28 mouse cellular contexts compared by ENCODE assay signal in genomic region chr16:94096479-94096878, GRCm38 (mm10). TPM values are rescaled to one million over a fixed set of nuclear protein-coding genes. Genes with fewer than 3 reads are reported as not detected.
DNase-seq lines count a peak whose midpoint lies in the region; ATAC-seq and TF ChIP-seq lines count a peak whose summit lies in the region.
"Had no signal": no experiment of that assay in that cellular context is flagged by ENCODE, and none has a peak within 500 bp of the region (broad histone marks: within the 10 kb centered on the region; RNA-seq: fewer than 3 reads in every experiment).

No protein-coding gene starts in this region.

- no peaks in the 10 kb centered on the region for H3K36me3 ChIP-seq in midbrain, embryonic 11.5 days (ENCODE audit: control insufficient read depth, insufficient read depth, low read length)
- no peaks in the 10 kb centered on the region for H3K36me3 ChIP-seq in midbrain, postnatal 0 days (ENCODE audit: insufficient read depth, low read length)
- H3K36me3 ChIP-seq in embryonic facial prominence, embryonic 10.5 days (replicated peaks): no peaks in the 10 kb centered on the region
- H3K36me3 ChIP-seq in neural tube, embryonic 11.5 days (ENCODE audit: control insufficient read depth, insufficient read depth, low read length): no peaks in the 10 kb centered on the region
- H3K36me3 ChIP-seq: embryonic facial prominence, embryonic 13.5 days; heart, embryonic 15.5 days; hindbrain, embryonic 12.5 days; liver, embryonic 13.5 days; neural tube, embryonic 12.5 days; stomach, embryonic 15.5 days had no signal

- DNase-seq in heart, postnatal 10 days: peak; percentile 22 to 25
- no peak for DNase-seq in heart, postnatal 14 days
- DNase-seq in midbrain, embryonic 11.5 days (ENCODE audit: low spot score, missing footprints): peak; percentile 97
- DNase-seq in midbrain, postnatal 0 days (ENCODE audit: low spot score): no peak
- DNase-seq in embryonic facial prominence, embryonic 10.5 days (ENCODE audit: low spot score): peak; percentile 42
- peak; percentile 15 for DNase-seq in neural tube, embryonic 11.5 days (ENCODE audit: low spot score)
- no peak for DNase-seq in left cerebral cortex, adult 2 months (ENCODE audit: extremely low spot score in 1 of 2, low spot score in 2 of 2)
- DNase-seq in adrenal gland, adult (ENCODE audit: inconsistent age in 2 of 2, low spot score in 1 of 2): no peak
- DNase-seq: cerebellum, adult 18-20 months; cerebellum, postnatal 14 days; gastrocnemius, adult 2 months; kidney, postnatal 25 days; liver, embryonic 13.5 days; lung, adult 2 months; lung, postnatal 36 days; thymus, adult 18-20 months; thymus, postnatal 36 days had no signal

- no peak for ATAC-seq in midbrain, embryonic 11.5 days (ENCODE audit: low FRiP score)
- no peak for ATAC-seq in midbrain, postnatal 0 days (ENCODE audit: low FRiP score)
- no peak for ATAC-seq in neural tube, embryonic 11.5 days (ENCODE audit: insufficient read depth, low FRiP score, low TSS enrichment)
- ATAC-seq: forebrain, embryonic 13.5 days; midbrain, embryonic 16.5 days had no signal

- intact Hi-C loops in heart, postnatal 10 days (cut with DNase I): loop anchor here (5.0 kb wide), 1 partner anchor 161 kb away; no protein-coding TSS in a partner anchor
- intact Hi-C loops in heart, postnatal 14 days (cut with DNase I): no loop called here
- intact Hi-C loops in left cerebral cortex, adult 2 months (cut with DNase I): loop anchor here (10.0 kb wide), 1 partner anchor 1402 kb away; no protein-coding TSS in a partner anchor

- 1% methylated on average over 14 of the region's 14 CpGs for WGBS in midbrain, embryonic 11.5 days
- WGBS in midbrain, postnatal 0 days: 4% methylated on average over 14 of the region's 14 CpGs
- 2% methylated on average over 14 of the region's 14 CpGs for WGBS in embryonic facial prominence, embryonic 10.5 days
- WGBS in neural tube, embryonic 11.5 days: 2% methylated on average over 14 of the region's 14 CpGs

- H3K4me1 ChIP-seq in midbrain, embryonic 11.5 days (ENCODE audit: control insufficient read depth, insufficient read depth, low read length): peaks cover 3% of the 10 kb centered on the region
- no peaks in the 10 kb centered on the region for H3K4me1 ChIP-seq in midbrain, postnatal 0 days (ENCODE audit: insufficient read depth, low read length)
- H3K4me1 ChIP-seq in embryonic facial prominence, embryonic 10.5 days: peaks cover 58% of the 10 kb centered on the region
- peaks cover 4% of the 10 kb centered on the region; the same call in 1 of the 2 replicates for H3K4me1 ChIP-seq in neural tube, embryonic 11.5 days (ENCODE audit: control insufficient read depth, insufficient read depth, low read length)
- H3K4me1 ChIP-seq: hindbrain, embryonic 12.5 days; liver, embryonic 13.5 days had no signal

- no peak overlapping the region for H3K4me2 ChIP-seq in midbrain, embryonic 11.5 days
- no peak overlapping the region for H3K4me2 ChIP-seq in midbrain, postnatal 0 days (ENCODE audit: low read depth, low read length, poor library complexity, severe bottlenecking)
- H3K4me2 ChIP-seq in neural tube, embryonic 11.5 days (ENCODE audit: low read depth): no peak overlapping the region
- H3K4me2 ChIP-seq: embryonic facial prominence, embryonic 13.5 days; forebrain, embryonic 13.5 days; heart, embryonic 15.5 days; hindbrain, embryonic 12.5 days; liver, embryonic 13.5 days; neural tube, embryonic 12.5 days; stomach, embryonic 15.5 days had no signal

- no peaks in the 10 kb centered on the region for H3K9me3 ChIP-seq in midbrain, embryonic 11.5 days (ENCODE audit: control insufficient read depth, low read length)
- H3K9me3 ChIP-seq in midbrain, postnatal 0 days (ENCODE audit: low read length): no peaks in the 10 kb centered on the region
- no peaks in the 10 kb centered on the region for H3K9me3 ChIP-seq in embryonic facial prominence, embryonic 10.5 days
- H3K9me3 ChIP-seq in neural tube, embryonic 11.5 days (ENCODE audit: control insufficient read depth, low read length): no peaks in the 10 kb centered on the region
- H3K9me3 ChIP-seq: embryonic facial prominence, embryonic 13.5 days; forebrain, embryonic 13.5 days; heart, embryonic 15.5 days; hindbrain, embryonic 12.5 days; liver, embryonic 13.5 days; neural tube, embryonic 12.5 days; stomach, embryonic 15.5 days had no signal

- H3K9ac ChIP-seq in midbrain, embryonic 11.5 days (ENCODE audit: low read length): no peak overlapping the region
- H3K9ac ChIP-seq in midbrain, postnatal 0 days (replicated peaks; ENCODE audit: low read length, poor library complexity, severe bottlenecking): no peak overlapping the region
- no peak overlapping the region for H3K9ac ChIP-seq in neural tube, embryonic 11.5 days (ENCODE audit: low read length)
- H3K9ac ChIP-seq: embryonic facial prominence, embryonic 13.5 days; forebrain, embryonic 13.5 days; heart, embryonic 15.5 days; hindbrain, embryonic 12.5 days; liver, embryonic 13.5 days; neural tube, embryonic 12.5 days; stomach, embryonic 15.5 days had no signal

- TF ChIP-seq CTCF in midbrain, postnatal 0 days (IDR thresholded peaks at IDR 0.05): no peak
- no peak for TF ChIP-seq CTCF in left cerebral cortex, adult 2 months (IDR thresholded peaks at IDR 0.05)

- no peak overlapping the region for H3K4me3 ChIP-seq in midbrain, embryonic 11.5 days (ENCODE audit: low read depth, low read length)
- no peak overlapping the region for H3K4me3 ChIP-seq in midbrain, postnatal 0 days (ENCODE audit: low read depth, low read length)
- no peak overlapping the region for H3K4me3 ChIP-seq in embryonic facial prominence, embryonic 10.5 days
- H3K4me3 ChIP-seq in neural tube, embryonic 11.5 days (ENCODE audit: low read depth, low read length): no peak overlapping the region
- H3K4me3 ChIP-seq in left cerebral cortex, adult 2 months: no peak overlapping the region
- H3K4me3 ChIP-seq: embryonic facial prominence, embryonic 13.5 days; erythroblast, embryonic 14.5 days; forebrain, embryonic 13.5 days; gastrocnemius, adult 2 months; heart, embryonic 15.5 days; hindbrain, embryonic 12.5 days; layer of hippocampus, adult 2 months; liver, embryonic 13.5 days; neural tube, embryonic 12.5 days; stomach, embryonic 15.5 days had no signal

- H3K27me3 ChIP-seq in midbrain, embryonic 11.5 days (ENCODE audit: control insufficient read depth, insufficient read depth, low read length): peaks cover 72% of the 10 kb centered on the region
- H3K27me3 ChIP-seq in midbrain, postnatal 0 days (ENCODE audit: insufficient read depth, low read length): peaks cover 71% of the 10 kb centered on the region
- H3K27me3 ChIP-seq in embryonic facial prominence, embryonic 10.5 days (replicated peaks; ENCODE audit: low read depth, poor library complexity, severe bottlenecking): peaks cover 95% of the 10 kb centered on the region
- peaks cover 71% of the 10 kb centered on the region for H3K27me3 ChIP-seq in neural tube, embryonic 11.5 days (ENCODE audit: control insufficient read depth, insufficient read depth, low read length)

- H3K27ac ChIP-seq in midbrain, embryonic 11.5 days (ENCODE audit: low read depth, low read length): no peak overlapping the region
- no peak overlapping the region for H3K27ac ChIP-seq in midbrain, postnatal 0 days (ENCODE audit: low read depth, low read length)
- H3K27ac ChIP-seq in embryonic facial prominence, embryonic 10.5 days (replicated peaks): no peak overlapping the region
- H3K27ac ChIP-seq in neural tube, embryonic 11.5 days (ENCODE audit: low read depth, low read length): no peak overlapping the region
- H3K27ac ChIP-seq in left cerebral cortex, adult 2 months: no peak overlapping the region
- H3K27ac ChIP-seq: embryonic facial prominence, embryonic 13.5 days; forebrain, embryonic 13.5 days; gastrocnemius, adult 2 months; heart, embryonic 15.5 days; hindbrain, embryonic 12.5 days; layer of hippocampus, adult 2 months; liver, embryonic 13.5 days; neural tube, embryonic 12.5 days; stomach, embryonic 15.5 days had no signal

RNA-seq across cellular contexts. Expression of gene Sim2, which starts 11.7 kb away (rescaled TPM):
- not detected for total RNA-seq in heart, postnatal 10 days (2021)
- under 1 TPM in 1 of 2 experiments, not detected in 1; 0.05 TPM for total RNA-seq in heart, postnatal 14 days (2021)
- polyA plus RNA-seq in midbrain, embryonic 11.5 days (2014; fragmentation: Nextera tagmentation; extraction: Ambion mirVana): 1.8 and 2.3 TPM in 2 replicates
- not detected in 2 replicates for total RNA-seq in midbrain, postnatal 0 days (2014; rRNA removed)
- 0.05 and 0.10 TPM in 2 replicates for polyA plus RNA-seq in midbrain, postnatal 0 days (2015; fragmentation: Nextera tagmentation; extraction: Ambion mirVana)
- 0.87 and 1.5 TPM in 2 replicates for polyA plus RNA-seq in embryonic facial prominence, embryonic 10.5 days (2016; fragmentation: Nextera tagmentation; extraction: Ambion mirVana)
- 0.16 and 0.35 TPM in 2 replicates for polyA plus RNA-seq in neural tube, embryonic 11.5 days (2014; fragmentation: Nextera tagmentation; extraction: Ambion mirVana)
- under 1 TPM in 1 of 2 experiments, not detected in 1; 0.42 TPM for total RNA-seq in left cerebral cortex, adult 2 months (2021)
- total RNA-seq: adrenal gland, adult 18-20 months had no signal
- polyA plus RNA-seq: erythroblast, embryonic 14.5 days; inflammation-experienced regulatory T-cells, adult 6 months; liver, embryonic 13.5 days had no signal

Comparison
In these comparisons a context has a peak if more than half of its experiments do, and no peak if none do; other contexts are left out.
1. DNase-seq: peak in heart, postnatal 10 days (2 of 2), midbrain, embryonic 11.5 days (single experiment), embryonic facial prominence, embryonic 10.5 days (single experiment) and neural tube, embryonic 11.5 days (single experiment); none in heart, postnatal 14 days (0 of 2), midbrain, postnatal 0 days (single experiment), left cerebral cortex, adult 2 months (0 of 2) and adrenal gland, adult (0 of 2).